Mouse (Mus musculus): Measurements from ENCODE around the gene Pth1r. TPM values are rescaled to one million over a fixed set of nuclear protein-coding genes. Genes with fewer than 3 reads are reported as not detected.

Gene Pth1r
- polyA plus RNA-seq, 2 experiments from 2014 or later = not detected

DNA sequence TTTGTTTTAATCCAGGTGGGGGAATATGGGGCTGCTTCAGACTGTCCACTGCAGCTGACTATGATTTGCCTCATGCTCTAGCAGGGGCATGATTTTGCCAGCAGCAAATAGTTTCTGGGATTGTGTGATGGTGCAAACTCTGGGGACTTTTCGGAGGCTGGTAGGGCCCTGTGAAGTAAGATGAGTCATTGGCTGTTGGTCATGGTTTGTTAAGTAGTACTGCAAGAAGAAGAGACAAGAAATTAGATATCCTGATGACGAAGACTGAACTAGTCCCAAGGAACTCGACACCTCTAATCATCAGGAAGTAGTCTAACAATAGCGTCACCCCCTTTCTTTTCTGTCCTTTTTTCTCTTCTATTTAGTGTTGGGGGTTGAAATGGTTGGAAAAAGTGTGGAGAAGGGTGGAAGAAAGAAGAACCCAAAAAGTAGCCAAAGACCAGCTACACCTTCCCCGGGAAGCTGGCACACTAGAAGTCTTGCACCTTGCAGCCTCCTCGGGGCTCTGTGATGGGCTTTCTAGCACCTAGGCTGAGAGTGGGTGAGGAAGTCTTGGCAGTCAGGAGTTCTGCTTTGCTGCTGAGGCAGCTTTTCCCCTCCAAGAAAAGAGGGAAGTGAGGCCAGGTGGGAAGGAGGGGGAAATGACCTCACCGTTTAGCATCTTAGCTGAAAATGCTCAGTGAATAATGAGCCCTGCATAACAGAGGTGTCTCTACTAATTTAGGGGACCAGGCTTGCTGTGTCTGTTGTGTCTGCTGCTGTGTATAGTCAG, 66.0 kb downstream of the Pth1r start:
- ATAC-seq = no peak

DNA sequence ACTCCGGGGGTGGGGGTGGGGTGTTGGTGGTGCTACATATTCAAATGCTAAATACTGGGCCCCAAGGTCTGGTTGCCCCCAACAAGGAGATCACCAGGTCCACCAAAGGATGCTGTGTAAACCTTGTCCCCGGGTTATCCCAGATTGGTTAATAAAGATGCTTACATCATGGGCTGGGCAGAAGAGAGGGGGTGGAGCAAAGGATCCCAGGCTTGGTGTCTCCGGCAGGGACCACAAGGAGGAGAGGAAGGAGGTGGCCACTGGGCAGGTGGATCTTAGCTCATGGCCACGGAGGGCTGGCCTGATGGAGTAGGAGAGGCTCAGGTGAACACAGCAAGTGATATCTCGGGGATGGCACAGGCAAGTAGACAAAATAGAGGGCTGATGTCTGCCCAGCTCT, 68.1 kb downstream of the Pth1r start:
- ATAC-seq = no peak

DNA sequence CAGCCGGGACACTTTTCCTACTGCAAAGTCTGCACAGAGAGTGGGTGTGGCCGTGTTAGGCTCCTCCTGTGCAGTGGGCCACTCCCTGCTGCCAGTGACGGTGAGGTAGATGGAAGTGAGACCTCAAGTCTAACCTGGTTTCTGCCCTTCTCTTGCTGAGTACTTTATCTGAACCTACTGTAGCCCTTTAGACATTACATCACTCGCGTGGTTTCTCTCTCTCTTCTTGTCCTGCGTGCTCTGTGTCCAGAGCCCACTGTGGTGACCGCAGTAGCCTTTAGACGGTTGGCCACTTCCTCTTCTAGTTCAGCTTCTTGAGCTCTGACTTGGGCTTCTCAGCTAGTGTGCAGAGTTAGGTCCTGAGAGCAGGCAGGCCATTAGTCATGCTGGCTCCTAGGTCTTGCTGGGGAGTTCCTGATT, 70.4 kb downstream of the Pth1r start:
- no peak for ATAC-seq

DNA sequence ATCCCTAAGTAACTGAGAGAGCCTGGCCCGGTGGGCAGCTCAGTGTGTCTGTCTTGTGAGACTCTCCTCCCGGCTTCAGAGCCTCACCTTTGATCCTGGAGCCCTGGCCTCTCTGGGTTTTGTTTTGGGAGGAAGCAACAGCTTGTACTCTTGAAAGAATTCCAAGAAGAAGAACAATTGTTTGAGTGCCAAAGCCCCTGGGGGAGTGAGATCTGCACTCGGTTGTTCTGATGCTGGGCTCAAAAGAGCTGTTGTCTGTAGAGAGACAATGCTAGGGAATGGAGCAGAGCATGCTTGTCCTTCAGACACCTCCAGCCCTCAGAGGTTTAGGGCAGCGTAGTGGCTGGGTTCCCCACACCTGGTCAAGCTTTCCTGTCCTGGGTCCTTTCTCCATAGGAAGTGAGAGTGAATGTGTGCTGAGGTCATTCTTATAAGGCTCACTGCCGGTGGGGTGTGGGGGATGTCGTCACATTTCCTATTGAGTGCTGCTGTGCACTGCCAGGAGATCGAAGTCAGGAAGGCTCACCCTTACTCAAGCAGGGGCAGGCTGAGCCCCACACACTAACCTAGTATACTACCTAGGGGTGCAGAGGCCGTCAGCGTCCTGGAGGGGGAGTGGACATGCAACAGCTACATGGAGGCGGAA, 73.7 kb downstream of the Pth1r start:
- ATAC-seq = no peak

DNA sequence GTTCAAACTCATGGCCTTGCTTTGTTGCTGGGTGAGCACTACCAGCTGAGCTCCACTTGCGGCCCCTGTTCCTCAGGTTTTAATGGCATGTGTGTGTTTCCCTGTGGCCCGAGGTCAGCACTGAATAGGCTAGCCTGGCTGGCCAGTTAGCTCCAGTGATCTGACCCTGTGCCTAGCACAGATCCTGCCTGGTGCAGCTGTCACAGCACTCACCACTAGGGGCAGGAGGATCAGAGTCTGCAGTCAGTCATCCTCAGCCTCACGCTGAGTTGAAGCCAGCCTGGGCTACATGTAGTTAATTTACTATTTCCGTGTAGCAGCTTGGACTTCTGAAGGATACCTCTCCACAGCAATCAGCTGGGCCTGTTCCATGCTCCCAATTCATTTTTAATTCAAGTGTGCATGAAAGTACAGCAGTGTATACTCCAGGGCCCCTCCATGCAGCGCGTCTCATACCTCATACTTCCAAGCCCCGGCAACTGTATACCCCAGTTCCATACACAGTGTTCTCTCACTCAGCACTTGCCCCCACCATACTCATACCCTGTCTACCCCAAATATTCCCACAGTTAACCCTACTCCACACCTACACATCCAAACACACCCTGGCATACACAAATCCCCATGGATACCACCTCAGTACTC, 74.4 kb downstream of the Pth1r start:
- ATAC-seq = no peak

Other genes with a start within 250 kb of the Pth1r start
- 10 to 100 TPM; 45.4 to 50.4 TPM for gene Setd2, start 214.5 kb downstream of the Pth1r start, polyA plus RNA-seq (2017; shearing (Covaris generic))
- gene Nradd, start 122.7 kb downstream of the Pth1r start, polyA plus RNA-seq (2017; shearing (Covaris generic)) = 1 to 10 TPM; 2.4 to 3.4 TPM
- gene Nbeal2, start 93.0 kb downstream of the Pth1r start, polyA plus RNA-seq (2017; shearing (Covaris generic)) = 10 to 100 TPM; 26.4 to 33.4 TPM
- 100 to 1,000 TPM; 224 to 285 TPM for gene Ccdc12, start 90.6 kb downstream of the Pth1r start, polyA plus RNA-seq (2017; shearing (Covaris generic))
- gene Myl3, start 5.3 kb downstream of the Pth1r start, polyA plus RNA-seq (2017; shearing (Covaris generic)) = not detected
- not detected for gene Prss42, start 51.0 kb upstream of the Pth1r start, polyA plus RNA-seq (2017; shearing (Covaris generic))
- under 1 TPM in 1 of 2 experiments, not detected in 1; 0.37 TPM for gene Prss44, start 66.8 kb upstream of the Pth1r start, polyA plus RNA-seq (2017; shearing (Covaris generic))
- not detected for gene Prss43, start 79.5 kb upstream of the Pth1r start, polyA plus RNA-seq (2017; shearing (Covaris generic))
- not detected for gene Prss45, start 87.4 kb upstream of the Pth1r start, polyA plus RNA-seq (2017; shearing (Covaris generic))
- gene Prss46, start 97.4 kb upstream of the Pth1r start, polyA plus RNA-seq (2017; shearing (Covaris generic)) = not detected
- not detected for gene Prss50, start 110.8 kb upstream of the Pth1r start, polyA plus RNA-seq (2017; shearing (Covaris generic))
- gene Als2cl, start 132.7 kb upstream of the Pth1r start, polyA plus RNA-seq (2017; shearing (Covaris generic)) = 10 to 100 TPM in 1 of 2 experiments, 1 to 10 TPM in 1; 9.8 to 10.3 TPM
- 1 to 10 TPM in 1 of 2 experiments, under 1 TPM in 1; 0.90 to 2.2 TPM for gene Tmie, start 133.0 kb upstream of the Pth1r start, polyA plus RNA-seq (2017; shearing (Covaris generic))
- under 1 TPM in 1 of 2 experiments, not detected in 1; 0.95 TPM for gene Fam240a, start 169.7 kb upstream of the Pth1r start, polyA plus RNA-seq (2017; shearing (Covaris generic))
- 1 to 10 TPM; 2.2 TPM for gene Tdgf1, start 199.0 kb upstream of the Pth1r start, polyA plus RNA-seq (2017; shearing (Covaris generic))
- gene Lrrc2, start 204.4 kb upstream of the Pth1r start, polyA plus RNA-seq (2017; shearing (Covaris generic)) = under 1 TPM; 0.13 to 0.58 TPM
- gene Rtp3, start 243.4 kb upstream of the Pth1r start, polyA plus RNA-seq (2017; shearing (Covaris generic)) = not detected